Mouse (Mus musculus) right cerebral cortex, adult 2 months (tissue): Measurements from ENCODE around the gene Clptm1.
A peak's percentile ranks its signal among the peaks of the same experiment; 100 is the strongest.

Experiments used
- DNase-seq, 2 experiments: peaks; one replicate each; pipeline ENCODE4 v3.0.0; 2021 to 2022; ENCODE audit warnings: low spot score in 2 of 2

The Clptm1 gene

DNA sequence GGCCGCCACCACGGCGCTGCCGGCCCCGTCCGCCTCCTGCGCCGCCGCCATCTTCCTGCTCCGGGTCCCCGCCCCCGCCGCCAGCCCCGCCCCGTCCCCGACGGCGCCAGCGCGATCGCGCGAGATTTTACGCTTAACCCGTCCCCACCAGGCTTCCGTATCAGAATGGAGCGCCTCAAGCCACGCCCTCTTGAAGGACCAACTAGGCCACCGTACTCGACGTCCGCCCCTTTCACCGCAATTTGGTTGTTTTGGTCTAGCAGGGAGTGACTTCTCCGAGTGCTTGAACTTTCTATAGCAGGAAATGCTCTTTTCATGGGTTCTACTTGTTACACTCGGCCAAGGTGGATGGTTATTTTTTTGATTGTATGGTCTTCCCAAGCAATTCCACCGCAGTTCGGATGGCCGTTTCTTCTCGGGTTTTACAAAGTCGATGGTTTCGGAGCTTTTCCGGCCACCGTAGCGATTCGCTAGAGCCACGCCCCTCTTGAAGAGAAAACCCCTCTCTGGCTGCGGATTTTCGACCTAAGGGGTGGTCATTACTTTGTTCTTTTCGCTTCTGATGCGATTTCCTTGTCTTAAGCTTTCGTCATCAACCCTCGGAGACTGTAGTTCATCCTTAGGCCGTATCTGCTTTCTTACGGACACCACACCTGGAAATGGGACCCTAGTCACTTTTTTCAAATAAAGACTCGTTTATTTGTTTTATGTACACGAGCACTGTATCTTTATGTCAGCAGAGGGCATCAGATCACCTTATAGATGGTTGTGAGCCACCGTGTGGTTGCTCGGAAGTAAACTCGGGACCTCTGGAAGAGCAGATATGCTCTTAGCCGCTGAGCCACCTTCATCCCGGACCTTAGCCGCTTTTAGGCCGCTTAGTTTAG lies at the start of gene Clptm1:
Gene Clptm1, minus strand, starts transcription at position 79 of the 887 bp plus-strand sequence.
- peak; percentile 97 to 99 for DNase-seq

DNA sequence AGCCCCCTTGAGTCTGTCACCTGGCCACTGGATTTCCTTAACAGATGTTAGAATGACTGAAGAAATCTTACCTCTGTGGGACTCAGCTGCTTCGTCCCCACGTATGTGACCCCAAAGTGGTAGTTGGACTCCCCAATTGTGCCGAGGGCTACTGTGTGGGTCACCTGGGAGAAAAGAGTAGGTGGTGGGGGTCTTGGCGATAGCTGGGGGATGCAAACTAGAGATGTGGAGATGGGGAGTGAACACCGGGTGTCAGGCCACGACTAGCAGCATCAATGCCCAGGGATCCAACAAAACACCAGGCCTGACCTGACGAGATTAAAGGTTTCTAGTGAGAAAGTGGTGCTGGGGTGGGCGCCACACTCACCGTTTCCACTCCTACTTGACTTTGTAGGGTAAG lies 48.8 kb upstream of the Clptm1 start:
- DNase-seq = no peak

DNA sequence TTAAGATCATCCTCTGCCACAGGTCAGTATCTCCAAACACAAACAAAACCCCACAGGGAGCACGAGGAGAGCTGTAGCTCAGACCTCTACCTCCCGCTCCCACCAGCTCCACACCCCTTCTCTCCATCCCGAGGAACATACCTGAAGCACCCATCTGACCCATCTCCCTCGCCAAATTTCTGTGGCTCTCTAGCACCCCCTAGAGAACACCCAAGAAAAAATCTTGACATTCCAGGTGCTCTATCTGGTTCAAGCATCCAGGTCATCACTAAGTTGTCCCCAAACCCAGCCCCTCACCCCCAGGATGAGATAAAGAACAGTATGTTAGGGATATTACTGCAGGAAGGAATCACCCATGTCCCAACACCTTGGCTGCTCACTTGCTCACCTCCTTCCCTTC lies 48.4 kb upstream of the Clptm1 start:
- no peak for DNase-seq

DNA sequence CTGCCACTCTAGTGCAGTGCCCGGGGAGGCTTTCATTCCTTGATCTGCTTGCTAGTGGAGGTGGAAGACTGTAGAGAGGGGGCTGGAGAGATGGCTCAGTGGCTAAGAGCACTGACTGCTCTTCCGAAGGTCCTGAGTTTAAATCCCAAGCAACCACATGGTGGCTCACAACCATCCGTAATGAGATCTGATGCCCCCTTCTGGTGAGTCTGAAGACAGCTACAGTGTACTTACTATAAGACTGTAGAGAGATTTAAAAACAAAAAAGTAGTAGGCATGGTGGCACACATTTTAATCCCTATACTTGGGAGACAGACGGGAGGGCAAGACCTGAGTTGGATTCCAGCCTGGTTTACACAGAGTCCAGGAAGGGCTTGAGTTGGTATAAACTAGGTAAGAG lies 47.6 kb upstream of the Clptm1 start:
- DNase-seq = no peak

DNA sequence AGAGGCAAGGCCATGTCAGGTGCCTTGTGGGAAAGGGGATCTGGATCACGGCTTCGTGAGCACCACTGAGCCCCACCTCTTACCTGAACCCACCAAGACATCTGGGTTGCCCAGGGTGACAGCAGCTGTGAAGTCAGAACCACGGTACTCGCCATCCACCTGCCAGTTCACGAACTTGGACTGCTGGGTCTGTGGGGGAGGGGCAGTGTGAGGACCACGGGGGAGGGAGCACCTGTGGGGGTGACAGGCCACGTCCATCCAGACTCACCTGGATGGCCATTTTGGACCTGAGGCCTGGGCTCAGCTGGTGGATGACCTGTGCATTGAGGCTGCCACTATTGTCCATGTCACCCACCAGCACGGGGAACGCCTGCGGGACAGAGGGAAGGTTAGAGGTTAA lies 45.8 kb upstream of the Clptm1 start:
- no peak for DNase-seq

DNA sequence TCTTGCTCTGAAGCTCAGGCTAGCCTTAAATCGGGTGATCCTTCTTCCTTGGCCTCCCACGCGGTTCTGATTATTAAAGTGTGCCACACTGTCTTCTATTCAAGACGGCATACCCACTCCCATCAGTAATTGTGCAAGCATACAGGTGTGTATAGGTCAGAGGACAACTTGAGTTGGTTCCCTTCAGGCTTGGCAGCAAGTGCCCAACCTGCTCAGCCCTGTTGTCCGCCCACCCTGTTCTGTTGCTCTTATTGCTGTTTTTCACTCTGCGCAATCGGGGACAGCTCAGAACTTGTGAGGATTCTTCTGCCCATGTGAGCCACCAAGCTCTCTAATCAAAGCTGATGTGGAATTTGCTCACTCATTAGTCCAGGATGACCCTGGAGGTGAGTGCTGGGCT lies 40.4 kb upstream of the Clptm1 start:
- no peak for DNase-seq

DNA sequence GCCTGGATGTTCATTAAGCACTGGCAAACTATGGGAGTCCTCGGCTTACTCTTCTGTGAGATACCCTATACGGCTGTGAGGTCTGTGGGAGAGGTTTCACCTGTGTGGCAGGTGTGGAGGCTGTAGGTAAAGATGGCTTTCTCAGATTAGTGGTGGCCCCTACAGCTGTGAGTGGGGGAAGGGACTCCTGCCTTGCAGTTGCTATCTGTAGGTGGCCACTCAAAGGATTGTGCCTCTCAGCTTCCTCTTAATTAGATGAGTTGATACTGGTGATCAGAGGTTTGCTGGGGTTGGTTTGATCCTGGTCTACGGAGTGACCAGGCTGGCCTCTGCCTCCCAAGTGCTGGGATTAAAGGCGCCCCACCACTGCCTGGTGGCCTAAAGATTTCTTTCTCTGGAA lies 39.6 kb upstream of the Clptm1 start:
- DNase-seq = no peak

DNA sequence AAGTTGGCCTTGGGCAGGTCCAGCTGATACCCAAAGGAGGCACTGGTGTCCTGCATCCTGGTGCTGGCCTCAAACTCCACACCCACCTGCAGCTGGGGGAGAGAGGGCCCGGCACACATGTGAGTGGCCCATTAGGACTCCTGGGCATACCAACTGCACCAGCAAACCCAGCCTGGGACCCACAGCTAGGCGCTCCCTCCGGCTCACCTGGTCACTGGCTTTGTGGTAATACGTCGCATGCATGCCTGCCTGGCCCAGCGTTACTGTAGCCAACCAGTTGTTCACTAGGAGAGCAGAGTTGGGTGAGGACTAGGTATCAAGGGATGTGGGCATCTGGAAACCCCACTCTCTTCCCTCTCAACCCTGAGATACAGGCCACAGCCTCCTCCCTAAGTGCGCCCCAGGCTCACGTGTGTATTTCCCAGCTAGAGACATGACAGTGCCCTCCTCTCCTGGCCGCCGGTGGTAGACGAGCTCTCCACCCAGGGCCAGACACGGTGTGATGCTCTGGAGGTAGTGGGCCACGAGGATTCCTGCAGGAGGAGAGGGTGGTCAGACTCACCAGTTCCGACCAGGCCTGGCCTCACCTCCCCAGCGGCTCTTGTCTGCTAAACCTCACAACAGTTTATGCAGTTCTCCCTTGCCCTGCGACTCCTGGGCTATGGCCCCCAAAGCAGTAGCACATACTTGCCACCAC lies 38.2 kb upstream of the Clptm1 start:
- DNase-seq = no peak

DNA sequence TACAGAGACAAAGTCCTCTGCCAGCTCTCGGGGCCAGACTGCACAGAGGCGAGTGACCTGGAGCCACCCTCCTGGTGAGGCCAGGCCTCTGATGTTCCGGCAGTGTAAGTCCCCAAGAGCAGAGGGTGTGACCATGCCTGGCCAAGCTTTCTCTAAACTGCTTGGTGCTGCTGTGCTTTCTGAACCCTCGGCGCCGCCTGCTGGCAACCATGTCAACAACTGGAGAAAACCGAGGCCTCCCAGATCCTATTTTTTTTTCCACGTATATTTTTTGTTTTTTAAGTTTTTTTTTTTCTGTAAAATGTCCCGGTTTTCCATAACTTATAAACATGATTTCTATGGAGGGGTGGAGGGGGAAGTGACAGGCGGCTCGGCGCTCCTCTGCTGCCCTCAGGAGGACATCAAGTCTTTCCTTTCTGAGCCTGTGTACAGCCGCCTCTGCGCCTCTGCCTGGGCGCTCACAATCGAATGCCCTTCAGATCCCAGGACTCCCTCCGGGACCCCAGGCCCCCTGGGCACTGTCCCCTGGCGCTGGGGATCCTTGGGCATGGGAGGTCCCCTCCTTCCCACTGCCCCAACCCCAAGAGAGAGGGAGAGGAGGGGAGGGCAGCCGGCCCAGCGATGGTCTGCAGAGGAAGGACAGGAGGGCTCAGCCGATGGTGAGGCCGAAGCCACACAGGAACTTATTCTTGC lies 36.4 kb upstream of the Clptm1 start:
- DNase-seq = peak; percentile 60 to 64

DNA sequence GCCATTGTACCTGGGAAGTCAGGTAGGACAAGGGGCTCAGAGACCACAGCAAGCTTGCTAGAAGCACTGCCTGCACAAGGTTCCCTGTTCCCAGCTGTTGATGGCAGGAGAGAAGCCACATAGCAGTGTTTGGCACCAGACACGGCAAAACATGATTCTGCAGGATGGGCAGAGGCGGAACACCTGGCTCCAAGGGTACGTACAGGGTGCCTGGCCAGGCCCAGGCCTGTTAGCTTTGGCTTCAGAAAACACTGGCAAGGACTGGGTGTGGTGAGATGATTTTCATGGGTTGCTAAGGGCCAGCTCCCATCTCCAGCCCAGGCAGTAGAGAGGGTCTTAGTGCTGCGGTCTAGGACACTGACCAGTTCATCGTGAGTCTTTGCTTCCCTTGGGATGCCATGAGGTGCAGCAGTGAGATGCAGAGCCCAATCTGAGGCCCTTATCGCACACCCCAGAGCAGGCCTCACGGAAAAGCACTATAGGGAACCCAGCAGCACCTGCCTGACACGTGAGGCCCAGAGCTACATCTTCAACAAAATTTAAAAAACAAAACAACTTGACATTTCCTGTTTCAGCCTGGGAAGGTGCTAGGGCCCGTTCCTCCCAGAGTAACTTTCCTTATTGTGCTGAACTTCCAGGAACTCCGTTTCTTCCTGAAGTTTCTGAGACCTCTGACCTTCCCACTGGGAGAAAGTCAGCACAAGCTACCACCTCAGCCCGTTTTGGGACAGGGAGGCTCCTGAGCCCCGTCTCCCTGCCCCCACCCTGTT lies 35.7 kb upstream of the Clptm1 start:
- DNase-seq = no peak

DNA sequence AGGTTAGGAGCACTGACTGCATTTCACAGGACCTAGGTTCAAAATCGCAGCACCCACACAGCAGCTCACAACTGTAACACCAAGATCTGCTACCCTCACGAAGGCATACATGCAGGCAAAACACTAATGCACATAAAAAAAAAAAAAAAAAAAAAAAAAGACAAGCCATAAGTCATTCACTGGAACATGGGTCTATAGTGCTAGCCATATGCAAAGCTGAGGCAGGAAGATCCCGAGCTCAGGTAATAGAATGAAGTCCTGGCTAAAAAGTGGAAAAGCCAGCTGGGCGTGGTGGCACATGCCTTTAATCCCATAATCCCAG lies 35.0 kb upstream of the Clptm1 start:
- no peak for DNase-seq

DNA sequence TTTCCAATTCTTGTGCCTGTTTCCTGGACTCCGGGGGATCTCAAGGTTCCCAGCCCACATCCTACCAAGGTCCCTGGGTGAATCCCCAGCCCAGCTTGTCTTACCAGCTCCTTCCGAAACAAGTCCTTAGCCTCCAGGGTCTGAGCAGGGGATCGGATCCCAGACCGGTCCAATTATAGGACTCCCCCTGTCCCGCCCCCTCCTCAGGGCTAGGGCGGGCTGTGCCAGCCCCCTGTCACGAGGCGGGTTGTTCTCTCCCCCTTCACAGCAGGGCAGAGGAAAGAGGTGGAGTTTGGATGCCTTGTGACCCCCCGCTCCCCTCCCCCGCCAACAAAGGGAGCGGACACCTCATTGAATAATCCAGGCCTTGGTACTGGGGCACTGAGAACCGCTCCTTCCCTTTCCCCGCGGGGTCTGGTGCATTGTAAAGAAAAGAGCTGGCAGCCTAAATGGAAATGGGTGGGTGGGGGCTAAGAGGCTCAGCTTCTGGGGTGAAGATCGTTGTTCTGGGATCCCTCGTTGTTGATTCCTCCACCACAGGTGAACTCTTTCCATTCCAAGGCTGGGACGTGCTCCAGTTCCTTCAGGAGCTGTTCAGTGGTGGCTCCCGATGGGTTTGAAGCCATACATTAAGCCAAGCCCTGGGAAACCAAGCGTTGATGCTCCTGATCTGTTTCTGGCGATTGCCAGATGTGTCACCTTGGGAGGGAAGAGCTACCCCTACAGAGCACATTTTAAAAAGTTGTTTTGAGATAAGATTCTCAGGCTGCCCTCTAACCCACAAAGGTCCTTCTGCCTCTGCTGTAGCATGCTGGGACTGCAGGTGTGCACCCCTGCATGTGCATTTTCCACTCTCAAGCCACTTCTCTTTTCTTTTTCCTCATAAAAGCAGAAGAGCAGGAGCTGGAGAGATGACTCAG lies 34.3 kb upstream of the Clptm1 start, which contains the start of gene Apoe:
Gene Apoe, minus strand, starts transcription at position 282 of the 920 bp plus-strand sequence.
- DNase-seq = peak; percentile 48 to 53

DNA sequence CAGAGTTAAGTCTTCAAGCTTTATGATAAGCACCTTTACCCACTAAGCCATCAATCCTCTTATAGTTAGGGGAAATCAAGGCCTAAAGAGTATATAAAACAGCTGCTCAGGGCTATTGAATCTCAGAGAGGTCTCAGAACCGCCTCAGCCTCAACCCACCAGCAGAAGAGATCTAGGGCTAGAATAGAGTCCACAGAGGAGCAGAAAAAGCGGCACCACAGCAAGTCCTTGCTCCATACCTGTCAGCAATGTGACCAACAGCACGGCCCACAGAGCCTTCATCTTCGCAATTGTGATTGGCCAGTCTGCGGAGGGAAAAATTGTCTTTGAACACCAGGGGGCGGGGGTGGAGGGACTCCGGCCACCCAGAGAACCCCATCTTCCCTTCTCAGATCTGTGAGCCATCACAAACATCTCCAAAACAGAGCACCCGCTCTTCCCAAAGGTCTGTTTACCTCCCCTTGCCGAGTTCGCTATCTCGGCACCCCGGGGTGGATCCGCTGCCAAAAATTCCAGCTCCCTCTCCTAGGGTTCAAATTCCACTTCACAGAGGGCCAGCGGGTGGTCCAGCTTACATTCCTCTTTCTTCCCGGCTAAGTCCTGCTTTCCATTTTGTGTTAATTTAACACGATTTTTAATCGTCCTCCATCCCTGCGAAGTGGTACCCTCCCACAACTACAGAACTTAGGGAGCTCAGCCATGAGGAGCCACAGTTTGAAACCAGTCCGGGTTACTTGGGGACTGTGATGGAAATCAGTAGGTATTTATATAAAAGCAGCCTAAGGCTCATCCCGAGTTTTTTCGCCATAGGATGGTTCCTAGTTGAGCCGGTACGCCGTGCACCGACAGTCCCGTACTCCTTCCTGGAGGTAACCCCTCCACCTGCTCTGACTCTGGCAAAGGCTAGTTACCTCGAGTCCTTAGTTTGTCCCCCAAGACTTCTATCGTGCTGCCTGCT lies 33.4 kb upstream of the Clptm1 start:
- DNase-seq = no peak

DNA sequence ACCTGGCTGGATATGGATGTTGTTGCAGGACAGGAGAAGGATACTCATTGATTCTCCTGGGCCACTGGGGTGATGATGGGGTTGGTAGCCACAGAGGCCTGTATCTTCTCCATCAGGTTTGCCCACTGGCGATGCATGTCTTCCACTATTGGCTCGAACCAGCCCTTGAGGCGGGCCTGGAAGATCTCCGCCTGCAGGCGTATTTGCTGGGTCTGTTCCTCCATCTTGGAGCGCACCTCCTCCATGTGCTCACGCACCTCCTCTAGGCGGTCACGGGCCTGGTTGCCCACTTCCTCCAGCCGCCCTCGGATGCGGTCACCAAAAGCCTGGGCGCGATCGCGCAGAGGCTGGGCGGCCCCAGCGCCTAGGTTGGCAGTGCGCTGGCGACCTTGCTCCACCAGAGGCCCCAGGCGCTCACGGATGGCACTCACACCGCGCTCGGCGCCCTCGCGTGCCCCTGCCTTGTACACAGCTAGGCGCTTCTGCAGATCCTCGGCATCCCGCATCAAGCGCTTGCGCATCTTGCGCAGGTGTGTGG lies 31.6 kb upstream of the Clptm1 start:
- DNase-seq = no peak

DNA sequence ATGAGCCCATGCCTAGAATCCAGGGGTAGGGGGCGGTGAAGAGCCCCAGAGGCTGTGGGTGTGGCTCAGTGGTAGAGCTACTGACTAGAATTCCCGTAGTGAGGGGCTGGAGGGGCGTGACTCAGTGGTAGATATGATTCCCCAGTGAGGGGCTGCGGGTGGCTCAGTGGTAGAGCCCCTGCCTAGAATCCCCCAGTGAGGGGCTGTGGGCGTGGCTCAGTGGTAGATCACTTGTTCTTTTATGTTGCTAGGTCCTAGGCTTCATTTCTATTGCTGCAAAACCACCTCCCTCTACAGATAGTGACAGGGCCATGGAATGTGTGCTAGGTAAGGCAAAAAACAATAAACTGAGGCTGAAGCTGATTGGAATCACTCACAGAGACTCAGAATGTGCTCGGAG lies 31.0 kb upstream of the Clptm1 start:
- no peak for DNase-seq

DNA sequence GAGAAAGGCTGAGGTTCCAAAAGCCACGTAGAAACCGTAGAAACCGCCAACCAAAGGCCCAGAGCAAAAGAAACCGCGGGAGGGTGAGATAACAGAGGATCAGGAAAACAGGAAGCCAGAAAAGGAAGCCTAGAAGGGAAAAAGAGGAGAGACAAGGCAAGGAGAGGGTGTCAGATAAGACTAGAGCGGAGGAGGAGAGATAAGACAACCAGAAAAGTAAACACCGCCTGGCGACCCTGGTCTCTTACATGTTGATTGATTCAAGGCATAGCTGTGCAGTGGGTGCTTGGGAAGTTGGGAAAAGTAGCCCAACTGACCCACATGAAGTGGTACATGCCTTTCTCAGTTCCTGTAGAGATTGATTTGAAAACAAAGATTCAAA lies 30.4 kb upstream of the Clptm1 start:
- no peak for DNase-seq

DNA sequence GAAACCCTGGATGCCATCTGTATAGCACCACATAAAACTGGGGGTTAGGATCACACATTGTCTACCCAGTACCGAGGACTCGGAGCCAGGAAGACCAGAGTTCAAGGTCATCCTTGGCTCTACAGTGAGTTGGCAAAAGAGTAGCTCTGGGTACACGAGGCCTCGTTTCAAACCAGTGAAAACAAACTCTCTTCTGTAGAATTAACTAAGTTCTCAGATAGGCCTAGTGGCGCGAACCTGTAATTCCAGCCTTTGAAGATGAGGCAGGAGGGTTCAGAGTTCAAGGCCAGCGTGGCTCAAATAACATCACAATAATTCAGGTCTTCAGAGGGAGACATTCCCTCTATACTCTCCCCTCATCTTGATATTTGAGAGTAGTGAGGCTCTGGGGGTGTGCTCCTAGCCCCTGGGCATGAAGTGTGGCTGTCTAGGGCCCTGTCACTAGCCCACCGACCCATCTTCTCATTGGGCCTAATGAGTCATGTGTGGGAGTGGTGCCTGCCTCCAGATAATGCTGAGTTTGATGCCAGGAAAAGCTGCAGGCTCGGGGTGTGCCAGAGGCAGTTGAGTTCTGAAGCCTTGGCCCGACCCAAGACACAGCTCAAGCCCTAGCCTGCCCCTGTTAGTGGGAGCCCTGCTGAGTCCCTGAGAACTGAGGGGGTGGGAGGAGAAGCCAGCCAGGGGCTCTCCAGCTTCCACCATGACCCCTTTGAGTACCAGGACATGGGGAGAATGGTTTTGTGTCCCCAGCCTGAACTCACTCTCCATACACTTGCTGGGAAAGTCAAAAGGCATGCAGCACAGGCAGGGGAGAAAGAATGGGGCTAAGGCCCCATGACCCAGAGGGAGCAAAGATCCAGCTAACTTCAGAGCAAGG lies 29.7 kb upstream of the Clptm1 start:
- DNase-seq = no peak

DNA sequence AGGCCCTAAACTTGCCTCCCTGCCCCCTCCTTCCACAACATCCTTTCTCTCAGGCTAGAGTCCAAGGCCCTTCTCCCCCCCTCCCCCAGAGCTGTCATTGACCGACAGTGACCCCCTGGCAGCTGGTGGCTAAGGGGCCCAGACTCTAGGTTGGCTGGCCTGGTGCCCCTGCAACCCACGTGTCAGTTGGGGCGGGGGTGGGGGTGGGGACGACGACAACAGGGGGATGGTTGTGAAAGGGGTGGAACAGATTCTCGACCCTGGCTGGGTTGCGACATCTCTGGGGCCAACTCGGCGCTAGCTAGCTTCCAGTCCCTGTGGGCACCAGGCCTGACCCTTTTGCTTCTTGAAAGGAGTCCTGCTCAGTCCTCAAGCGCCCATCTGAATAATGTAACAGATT lies 28.6 kb upstream of the Clptm1 start:
- no peak for DNase-seq
